Mouse (Mus musculus): ENCODE measurements around the gene Palld. TPM values are rescaled to one million over a fixed set of nuclear protein-coding genes. Genes with fewer than 3 reads are reported as not detected.
A peak's percentile ranks its signal among the peaks of the same experiment; 100 is the strongest.

Gene Palld
- total RNA-seq, 2 experiments from 2014 or later = 4.0 to 4.2 TPM

- DNase-seq (ENCODE audit: low spot score in 2 of 2) = no peak
- intact Hi-C loops (cut with DNase I) = no loop called here
Observed at GRCm38 (mm10) chr8:61660961-61661360, 241.5 kb downstream of the Palld start.

GRCm38 (mm10) chr8:61651955-61652354 lies 250.5 kb downstream of the Palld start:
- DNase-seq (ENCODE audit: low spot score in 2 of 2) = no peak
- intact Hi-C loops (cut with DNase I) = no loop called here

GRCm38 (mm10) chr8:61646195-61646835 lies 256.2 kb downstream of the Palld start:
- DNase-seq (ENCODE audit: low spot score in 2 of 2) = peak in 1 of 2 experiments; percentile 22
- intact Hi-C loops (cut with DNase I) = no loop called here

GRCm38 (mm10) chr8:61645642-61646041 lies 256.8 kb downstream of the Palld start:
- intact Hi-C loops (cut with DNase I) = no loop called here
- no peak for DNase-seq (ENCODE audit: low spot score in 2 of 2)

- DNase-seq (ENCODE audit: low spot score in 2 of 2) = no peak
Observed at GRCm38 (mm10) chr8:61643215-61643614, 259.3 kb downstream of the Palld start.

GRCm38 (mm10) chr8:61642358-61642847 lies 260.1 kb downstream of the Palld start:
- no peak for DNase-seq (ENCODE audit: low spot score in 2 of 2)
- intact Hi-C loops (cut with DNase I) = no loop called here

More at GRCm38 (mm10) chr8:61643215-61643614, 259.3 kb downstream of the Palld start:
- intact Hi-C loops (cut with DNase I) = no loop called here

GRCm38 (mm10) chr8:61639596-61639995 lies 262.9 kb downstream of the Palld start:
- intact Hi-C loops (cut with DNase I) = no loop called here

GRCm38 (mm10) chr8:61639008-61639407 lies 263.5 kb downstream of the Palld start:
- DNase-seq (ENCODE audit: low spot score in 2 of 2) = no peak
- intact Hi-C loops (cut with DNase I) = no loop called here

More at GRCm38 (mm10) chr8:61639596-61639995, 262.9 kb downstream of the Palld start:
- no peak for DNase-seq (ENCODE audit: low spot score in 2 of 2)

GRCm38 (mm10) chr8:61637736-61638135 lies 264.8 kb downstream of the Palld start:
- DNase-seq (ENCODE audit: low spot score in 2 of 2) = no peak
- intact Hi-C loops (cut with DNase I) = no loop called here

GRCm38 (mm10) chr8:61634811-61635210 lies 267.7 kb downstream of the Palld start:
- intact Hi-C loops (cut with DNase I) = no loop called here
- no peak for DNase-seq (ENCODE audit: low spot score in 2 of 2)

- no peak for DNase-seq (ENCODE audit: low spot score in 2 of 2)
- intact Hi-C loops (cut with DNase I) = no loop called here
Observed at GRCm38 (mm10) chr8:61632331-61632730, 270.2 kb downstream of the Palld start.

GRCm38 (mm10) chr8:61629631-61629968 lies 272.9 kb downstream of the Palld start:
- no peak for DNase-seq (ENCODE audit: low spot score in 2 of 2)
- intact Hi-C loops (cut with DNase I) = no loop called here

GRCm38 (mm10) chr8:61628938-61629630 lies 273.4 kb downstream of the Palld start:
- DNase-seq (ENCODE audit: low spot score in 2 of 2) = no peak
- intact Hi-C loops (cut with DNase I) = no loop called here

GRCm38 (mm10) chr8:61626246-61626952 lies 276.1 kb downstream of the Palld start:
- intact Hi-C loops (cut with DNase I) = no loop called here
- no peak for DNase-seq (ENCODE audit: low spot score in 2 of 2)

GRCm38 (mm10) chr8:61625656-61626210 lies 276.8 kb downstream of the Palld start:
- intact Hi-C loops (cut with DNase I) = no loop called here
- no peak for DNase-seq (ENCODE audit: low spot score in 2 of 2)

GRCm38 (mm10) chr8:61623485-61624417 lies 278.7 kb downstream of the Palld start:
- no peak for DNase-seq (ENCODE audit: low spot score in 2 of 2)
- intact Hi-C loops (cut with DNase I) = no loop called here

GRCm38 (mm10) chr8:61621300-61621699 lies 281.2 kb downstream of the Palld start:
- intact Hi-C loops (cut with DNase I) = no loop called here
- DNase-seq (ENCODE audit: low spot score in 2 of 2) = no peak

GRCm38 (mm10) chr8:61617651-61618050 lies 284.8 kb downstream of the Palld start:
- intact Hi-C loops (cut with DNase I) = no loop called here
- no peak for DNase-seq (ENCODE audit: low spot score in 2 of 2)

- no peak for DNase-seq (ENCODE audit: low spot score in 2 of 2)
- intact Hi-C loops (cut with DNase I) = no loop called here
Observed at GRCm38 (mm10) chr8:61617049-61617448, 285.4 kb downstream of the Palld start.
